Mouse (Mus musculus) hindbrain, embryonic 10.5 days (tissue): ENCODE data around the gene Pik3r1. TPM values are rescaled to one million over a fixed set of nuclear protein-coding genes. Genes with fewer than 3 reads are reported as not detected.

Experiments used
- DNase-seq: peaks from one replicate; pipeline ENCODE4 v3.0.0-alpha.2; 2017; ENCODE audit warnings: low spot score
- H3K27ac ChIP-seq: fragments of 300-500 bp; sonication (generic); 2 replicates; pipeline ENCODE4 v1.5.1; 2016; ENCODE audit warnings: mild to moderate bottlenecking, moderate library complexity
- H3K27me3 ChIP-seq: fragments of 300-500 bp; sonication (generic); 2 replicates; pipeline ENCODE4 v1.6.1; 2016; ENCODE audit warnings: mild to moderate bottlenecking; ENCODE audit not compliant: poor library complexity, insufficient read depth, severe bottlenecking
- H3K36me3 ChIP-seq: fragments of 300-500 bp; sonication (generic); 2 replicates; pipeline ENCODE4 v1.6.1; 2016; ENCODE audit warnings: mild to moderate bottlenecking, moderate library complexity
- H3K4me1 ChIP-seq: fragments of 300-500 bp; sonication (generic); replicated peaks from 2 replicates; pipeline ENCODE4 v1.6.1; 2016; ENCODE audit warnings: mild to moderate bottlenecking
- H3K4me3 ChIP-seq: fragments of 300-500 bp; sonication (generic); 2 replicates; pipeline ENCODE4 v1.5.1; 2016; ENCODE audit warnings: mild to moderate bottlenecking, moderate library complexity
- H3K9me3 ChIP-seq: fragments of 300-500 bp; sonication (generic); 2 replicates; pipeline ENCODE4 v1.6.1; 2016; ENCODE audit warnings: mild to moderate bottlenecking, moderate library complexity
- WGBS: fragments of 180-500 bp; shearing (Covaris S2); methylation state at CpG from one replicate; pipeline ENCODE4 v1.1.7; 2016; 5-methylcytosine and 5-hydroxymethylcytosine counted together
- polyA plus RNA-seq: library from polyadenylated mRNA; unstranded; fragments of >200 nt; fragmentation: Nextera tagmentation; extraction: Ambion mirVana; gene quantifications from 2 replicates; pipeline ENCODE4 v1.2.1, GENCODE M21; 2016

Gene Pik3r1
- polyA plus RNA-seq, 1 experiment from 2014 or later, result 12.6 TPM

GRCm38 (mm10) chr13:101692866-101693691, 74.9 kb downstream of the Pik3r1 start:
- no peak for DNase-seq
- Histone ChIP-seq H3K4me3 (peak overlapping the region; percentile 74), H3K27ac (no peak overlapping the region), H3K36me3 (peaks cover 9% of the 10 kb centered on the region; the same call in 1 of the 2 replicates), H3K9me3 (no peaks in the 10 kb centered on the region), H3K4me1 (peaks cover 55% of the 10 kb centered on the region), H3K27me3 (peaks cover 2% of the 10 kb centered on the region; the same call in 1 of the 2 replicates)
- 60% methylated on average over 7 of the region's 7 CpGs for WGBS

GRCm38 (mm10) chr13:101692239-101692784, 75.7 kb downstream of the Pik3r1 start:
- Histone ChIP-seq H3K36me3 (peaks cover 17% of the 10 kb centered on the region), H3K4me3 (peak overlapping the region; percentile 36), H3K4me1 (peaks cover 52% of the 10 kb centered on the region), H3K27me3 (peaks cover 2% of the 10 kb centered on the region; the same call in 1 of the 2 replicates), H3K27ac (no peak overlapping the region; the same call in 1 of the 2 replicates), H3K9me3 (no peaks in the 10 kb centered on the region)
- no peak for DNase-seq
- WGBS, result 40% methylated on average over 17 of the region's 17 CpGs

GRCm38 (mm10) chr13:101691669-101692068, 76.3 kb downstream of the Pik3r1 start:
- 0 out of 2 replicates have a peak overlapping the region, but pooled peaks have one; percentile 18 for H3K4me3 ChIP-seq
- H3K27ac ChIP-seq, result no peak overlapping the region
- peaks cover 47% of the 10 kb centered on the region for H3K4me1 ChIP-seq
- H3K9me3 ChIP-seq, result no peaks in the 10 kb centered on the region
- 36% methylated on average over 6 of the region's 6 CpGs for WGBS
- H3K36me3 ChIP-seq, result peaks cover 23% of the 10 kb centered on the region
- no peak for DNase-seq
- H3K27me3 ChIP-seq, result peaks cover 2% of the 10 kb centered on the region; the same call in 1 of the 2 replicates

- Histone ChIP-seq H3K9me3 (no peaks in the 10 kb centered on the region), H3K27ac (peak overlapping the region; percentile 64), H3K27me3 (peaks cover 2% of the 10 kb centered on the region; the same call in 1 of the 2 replicates), H3K4me1 (peaks cover 44% of the 10 kb centered on the region), H3K4me3 (no peak overlapping the region), H3K36me3 (peaks cover 29% of the 10 kb centered on the region)
- 59% methylated on average over 10 of the region's 10 CpGs for WGBS
- no peak for DNase-seq
These were observed 76.9 kb downstream of the Pik3r1 start for GRCm38 (mm10) chr13:101690911-101691655.

- Histone ChIP-seq H3K27me3 (peaks cover 2% of the 10 kb centered on the region; the same call in 1 of the 2 replicates), H3K4me1 (peaks cover 41% of the 10 kb centered on the region), H3K36me3 (peaks cover 38% of the 10 kb centered on the region), H3K27ac (no peak overlapping the region), H3K9me3 (no peaks in the 10 kb centered on the region), H3K4me3 (no peak overlapping the region)
- no peak for DNase-seq
- 91% methylated on average over 6 of the region's 6 CpGs for WGBS
These were observed 77.8 kb downstream of the Pik3r1 start for GRCm38 (mm10) chr13:101690167-101690566.

- peaks cover 4% of the 10 kb centered on the region for H3K4me1 ChIP-seq
- H3K27me3 ChIP-seq, result no peaks in the 10 kb centered on the region
- no peak for DNase-seq
- no peak overlapping the region for H3K4me3 ChIP-seq
- WGBS, result 92% methylated on average over 13 of the region's 13 CpGs
- H3K9me3 ChIP-seq, result no peaks in the 10 kb centered on the region
- peaks cover 66% of the 10 kb centered on the region for H3K36me3 ChIP-seq
- H3K27ac ChIP-seq, result no peak overlapping the region
These were observed 81.8 kb downstream of the Pik3r1 start for GRCm38 (mm10) chr13:101686256-101686655.

- H3K9me3 ChIP-seq, result no peaks in the 10 kb centered on the region
- no peak for DNase-seq
- H3K4me1 ChIP-seq, result no peaks in the 10 kb centered on the region
- H3K36me3 ChIP-seq, result peaks cover 66% of the 10 kb centered on the region
- WGBS, result 89% methylated on average over 14 of the region's 14 CpGs
- H3K27ac ChIP-seq, result no peak overlapping the region
- H3K27me3 ChIP-seq, result no peaks in the 10 kb centered on the region
- no peak overlapping the region for H3K4me3 ChIP-seq
These were observed 83.3 kb downstream of the Pik3r1 start for GRCm38 (mm10) chr13:101684706-101685105.

GRCm38 (mm10) chr13:101682378-101682777, 85.6 kb downstream of the Pik3r1 start:
- no peaks in the 10 kb centered on the region for H3K9me3 ChIP-seq
- no peaks in the 10 kb centered on the region for H3K4me1 ChIP-seq
- DNase-seq, result no peak
- H3K27ac ChIP-seq, result no peak overlapping the region
- WGBS, result 76% methylated on average over 4 of the region's 4 CpGs
- H3K4me3 ChIP-seq, result no peak overlapping the region
- H3K27me3 ChIP-seq, result no peaks in the 10 kb centered on the region
- H3K36me3 ChIP-seq, result peaks cover 50% of the 10 kb centered on the region

GRCm38 (mm10) chr13:101680083-101680482, 87.9 kb downstream of the Pik3r1 start:
- DNase-seq, result no peak
- H3K27ac ChIP-seq, result no peak overlapping the region
- H3K9me3 ChIP-seq, result no peaks in the 10 kb centered on the region
- H3K4me3 ChIP-seq, result no peak overlapping the region
- H3K36me3 ChIP-seq, result peaks cover 27% of the 10 kb centered on the region
- H3K27me3 ChIP-seq, result no peaks in the 10 kb centered on the region
- 85% methylated on average over 1 of the region's 1 CpGs for WGBS
- H3K4me1 ChIP-seq, result no peaks in the 10 kb centered on the region

- Histone ChIP-seq H3K9me3 (no peaks in the 10 kb centered on the region), H3K4me3 (no peak overlapping the region), H3K4me1 (no peaks in the 10 kb centered on the region), H3K27ac (no peak overlapping the region), H3K36me3 (peaks cover 16% of the 10 kb centered on the region; the same call in 1 of the 2 replicates), H3K27me3 (no peaks in the 10 kb centered on the region)
- 87% methylated on average over 1 of the region's 1 CpGs for WGBS
- no peak for DNase-seq
These were observed 89.0 kb downstream of the Pik3r1 start for GRCm38 (mm10) chr13:101678984-101679383.

GRCm38 (mm10) chr13:101678036-101678435, 90.0 kb downstream of the Pik3r1 start:
- H3K9me3 ChIP-seq, result no peaks in the 10 kb centered on the region
- H3K27ac ChIP-seq, result no peak overlapping the region
- WGBS, result 91% methylated on average over 4 of the region's 4 CpGs
- H3K4me3 ChIP-seq, result no peak overlapping the region
- no peaks in the 10 kb centered on the region for H3K27me3 ChIP-seq
- no peaks in the 10 kb centered on the region for H3K4me1 ChIP-seq
- 0 out of 2 replicates have a peak, but pooled peaks cover 12% of the 10 kb centered on the region for H3K36me3 ChIP-seq
- DNase-seq, result no peak

- no peak for DNase-seq
- no peak overlapping the region for H3K4me3 ChIP-seq
- 87% methylated on average over 3 of the region's 3 CpGs for WGBS
- no peak overlapping the region for H3K27ac ChIP-seq
- H3K27me3 ChIP-seq, result no peaks in the 10 kb centered on the region
- H3K9me3 ChIP-seq, result no peaks in the 10 kb centered on the region
- no peaks in the 10 kb centered on the region for H3K4me1 ChIP-seq
- no peaks in the 10 kb centered on the region for H3K36me3 ChIP-seq
These were observed 94.1 kb downstream of the Pik3r1 start for GRCm38 (mm10) chr13:101673876-101674275.
